Comparison of ENCODE assay signal across 26 mouse cellular contexts in the genomic region with DNA sequence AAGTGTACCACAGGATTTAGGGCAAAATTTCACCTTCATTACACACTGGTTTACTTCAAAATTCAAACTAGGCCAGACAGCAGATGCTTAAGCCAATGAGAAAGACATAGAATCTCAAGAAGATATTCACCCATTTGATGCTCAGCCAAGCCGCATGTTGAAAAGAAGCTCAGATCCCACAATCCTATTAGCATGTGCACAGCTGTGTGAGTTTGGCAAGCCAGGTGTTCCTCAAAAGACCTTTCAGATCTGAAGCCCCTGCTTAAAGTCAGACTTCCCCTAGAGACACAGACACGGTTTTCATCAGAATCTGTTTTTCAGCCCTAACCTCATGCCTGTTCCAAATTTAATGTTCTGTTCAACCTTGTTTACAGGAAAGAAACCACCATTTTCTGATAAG. TPM values are rescaled to one million over a fixed set of nuclear protein-coding genes. Genes with fewer than 3 reads are reported as not detected.
"Had no signal": no experiment of that assay in that cellular context is flagged by ENCODE, and none has a peak within 500 bp of the region (broad histone marks: within the 10 kb centered on the region; RNA-seq: fewer than 3 reads in every experiment).

No protein-coding gene starts in this region.

- H3K9me3 ChIP-seq: liver, embryonic 13.5 days; neural tube, embryonic 12.5 days; neural tube, embryonic 15.5 days had no signal

- H3K27me3 ChIP-seq: liver, embryonic 13.5 days; neural tube, embryonic 12.5 days; neural tube, embryonic 15.5 days had no signal

- H3K4me2 ChIP-seq: liver, embryonic 13.5 days; midbrain, embryonic 11.5 days; neural tube, embryonic 12.5 days; neural tube, embryonic 15.5 days had no signal

- H3K27ac ChIP-seq: kidney, postnatal 0 days; layer of hippocampus, adult 2 months; left cerebral cortex, adult 2 months; liver, embryonic 13.5 days; neural tube, embryonic 12.5 days; neural tube, embryonic 15.5 days; stomach, postnatal 0 days had no signal

- DNase-seq: kidney, adult 2 months; kidney, postnatal 25 days; layer of hippocampus, postnatal 36 days; liver, embryonic 13.5 days; lung, adult 2 months; lung, postnatal 36 days; midbrain, embryonic 14.5 days; right cerebral cortex, adult 18-20 months; right cerebral cortex, postnatal 14 days; right cerebral cortex, postnatal 4 days had no signal

- H3K9ac ChIP-seq: liver, embryonic 13.5 days; neural tube, embryonic 12.5 days; neural tube, embryonic 15.5 days had no signal

- H3K36me3 ChIP-seq: liver, embryonic 13.5 days; neural tube, embryonic 12.5 days; neural tube, embryonic 15.5 days had no signal

- ATAC-seq: intestine, embryonic 16.5 days had no signal

- H3K4me3 ChIP-seq: layer of hippocampus, adult 2 months; left cerebral cortex, adult 2 months; liver, embryonic 13.5 days; neural tube, embryonic 12.5 days; neural tube, embryonic 15.5 days had no signal

RNA-seq across cellular contexts. Expression of a gene that starts 20.5 kb away (rescaled TPM):
- polyA plus RNA-seq: kidney, embryonic 14.5 days; kidney, postnatal 0 days; large intestine, adult 2 months; limb, embryonic 14.5 days; liver, adult 2 months; liver, embryonic 13.5 days; liver, embryonic 16.5 days; lung, adult 2 months; lung, embryonic 16.5 days; midbrain, embryonic 11.5 days; midbrain, embryonic 14.5 days; midbrain, postnatal 0 days; stomach, postnatal 0 days; urinary bladder, adult 2 months had no signal
